Mouse (Mus musculus): Measurements from ENCODE around the gene Lsm3.
A peak's percentile ranks its signal among the peaks of the same experiment; 100 is the strongest.

The Lsm3 gene

DNA sequence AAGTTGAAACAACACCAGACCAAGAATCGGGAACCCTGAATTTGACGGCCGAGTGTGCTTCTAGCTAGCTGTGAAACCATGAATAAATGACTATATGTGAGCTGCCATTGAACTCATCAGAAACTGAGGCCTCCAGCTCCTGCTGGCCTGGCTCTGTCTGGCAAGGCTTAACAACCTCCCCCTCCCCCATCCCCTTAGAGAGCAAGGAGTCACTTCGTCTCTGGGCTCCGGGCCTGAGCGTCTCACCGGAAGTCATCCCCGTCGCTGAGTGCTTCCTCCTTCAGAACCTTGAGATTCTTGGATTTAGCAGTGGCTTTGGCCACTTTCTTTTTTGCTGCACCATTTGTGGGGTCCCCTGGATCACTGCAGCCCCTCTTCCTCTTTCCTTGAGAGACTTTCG, 5.5 kb upstream of the Lsm3 start:
- DNase-seq (ENCODE audit: low read depth, low spot score) = no peak

DNA sequence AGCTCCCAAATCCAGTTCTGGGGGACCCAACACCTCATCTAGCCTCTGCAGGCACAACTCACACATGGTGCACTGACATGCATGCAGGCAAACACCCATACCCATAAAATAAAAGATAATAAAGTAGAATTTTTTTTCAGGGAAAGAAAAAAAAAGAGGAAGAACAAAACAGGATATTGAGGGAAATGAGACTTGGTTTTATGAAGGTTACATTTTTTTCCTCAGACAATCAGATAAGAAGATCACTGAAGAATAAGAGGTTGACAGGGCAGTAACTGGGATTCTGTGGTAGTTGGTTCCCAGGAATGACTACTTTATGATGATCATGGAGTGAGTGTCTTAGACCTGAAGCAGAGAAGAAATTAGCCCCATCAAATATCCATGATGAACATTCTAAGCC, 1.6 kb upstream of the Lsm3 start:
- DNase-seq (ENCODE audit: low read depth, low spot score) = no peak

DNA sequence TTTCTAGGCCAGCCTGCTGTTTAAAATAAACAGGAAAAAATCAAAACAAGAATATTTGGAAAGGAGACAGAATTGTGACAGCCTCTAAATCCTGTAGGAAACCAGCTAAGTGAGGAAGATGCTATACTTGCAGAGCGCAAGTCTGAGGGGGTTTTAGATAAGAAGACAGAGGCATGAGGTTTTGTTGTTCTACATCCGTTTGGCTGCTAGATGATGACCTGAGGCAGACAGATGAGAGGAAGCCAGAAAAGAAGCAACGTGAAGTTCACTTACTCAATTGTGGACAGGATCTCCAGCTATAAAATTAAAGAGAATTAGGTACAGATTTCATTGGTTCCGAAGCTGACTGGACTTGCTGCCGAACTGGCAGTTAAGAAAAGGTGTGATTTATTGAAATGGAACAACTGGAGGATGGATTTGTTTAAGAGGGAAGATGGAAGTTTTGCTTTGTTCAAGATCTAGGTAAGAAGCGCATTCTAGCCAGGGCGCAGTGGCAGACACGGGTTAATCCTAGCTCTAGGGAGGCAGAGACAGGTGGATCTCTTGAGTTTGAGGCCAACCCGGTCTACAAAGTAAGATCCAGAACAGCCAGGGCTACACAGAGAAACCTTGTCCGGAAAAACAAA, 878 bp upstream of the Lsm3 start:
- no peak for DNase-seq (ENCODE audit: low read depth, low spot score)

DNA sequence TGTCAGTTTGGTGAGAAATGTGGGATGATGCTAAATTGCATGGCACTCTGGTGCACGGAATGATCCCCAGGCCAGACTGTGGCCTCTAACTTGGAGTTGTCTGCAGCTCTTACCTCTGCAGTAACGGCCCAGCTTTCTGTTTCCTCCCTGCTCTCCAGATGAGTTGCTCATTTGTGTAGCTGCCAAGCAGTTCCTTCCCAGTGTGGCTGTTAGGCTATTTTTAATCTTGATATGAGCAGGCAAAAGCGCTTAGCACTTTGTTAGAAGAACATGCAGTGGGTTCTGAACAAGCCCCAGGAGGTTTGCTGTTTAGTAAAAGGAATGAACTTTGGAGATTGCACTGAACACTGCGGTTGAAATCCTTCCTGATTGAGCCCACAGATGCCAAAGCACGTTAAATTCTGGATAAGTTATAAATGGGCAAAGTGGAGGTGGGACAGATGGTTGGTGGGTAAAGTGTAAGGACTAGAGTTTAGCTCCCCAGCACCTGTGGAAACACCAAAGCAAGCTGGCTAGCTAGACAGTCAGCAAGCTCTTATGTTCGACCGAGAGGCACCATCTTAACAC, 2.8 kb downstream of the Lsm3 start:
- no peak for DNase-seq (ENCODE audit: low read depth, low spot score)

DNA sequence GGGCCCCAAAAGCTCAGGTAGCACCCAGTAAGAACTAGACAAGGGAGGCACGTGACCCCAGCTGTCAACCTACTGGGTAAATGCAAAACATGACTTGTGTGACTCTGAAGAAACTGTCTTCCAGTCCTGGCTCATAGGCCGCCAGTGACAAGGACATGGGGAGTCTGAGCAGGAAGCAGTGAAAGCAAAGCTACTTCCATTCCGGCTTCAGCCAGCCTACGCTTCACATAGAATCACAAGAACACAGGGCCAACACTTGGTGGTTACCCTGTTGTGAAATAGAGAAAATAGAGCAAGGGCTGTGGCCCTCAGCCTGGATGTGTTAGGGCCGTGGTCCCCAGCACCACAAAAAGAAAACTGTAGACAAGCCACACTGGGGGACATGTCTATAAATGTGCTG, 7.1 kb downstream of the Lsm3 start:
- no peak for DNase-seq (ENCODE audit: low read depth, low spot score)

DNA sequence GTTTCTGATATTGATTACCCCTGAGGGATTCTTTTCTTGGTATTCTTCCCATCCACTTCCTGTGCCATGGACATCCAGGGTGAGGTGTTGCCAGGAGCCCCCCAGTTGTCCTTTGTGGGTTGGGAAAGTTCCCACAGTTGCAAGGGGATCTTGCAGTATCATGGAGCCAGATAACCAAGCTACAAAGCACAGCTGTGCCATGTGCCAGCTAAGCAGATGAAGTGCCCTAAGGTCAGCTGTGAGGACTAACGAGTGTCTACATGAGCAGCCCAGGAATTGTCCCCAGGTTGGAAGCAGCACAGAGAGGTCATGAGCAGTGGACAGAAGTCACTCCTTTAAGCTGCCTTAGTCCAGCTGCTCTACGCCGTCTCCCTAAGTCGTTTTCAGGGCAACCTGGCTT, 9.8 kb downstream of the Lsm3 start:
- DNase-seq (ENCODE audit: low read depth, low spot score) = no peak

DNA sequence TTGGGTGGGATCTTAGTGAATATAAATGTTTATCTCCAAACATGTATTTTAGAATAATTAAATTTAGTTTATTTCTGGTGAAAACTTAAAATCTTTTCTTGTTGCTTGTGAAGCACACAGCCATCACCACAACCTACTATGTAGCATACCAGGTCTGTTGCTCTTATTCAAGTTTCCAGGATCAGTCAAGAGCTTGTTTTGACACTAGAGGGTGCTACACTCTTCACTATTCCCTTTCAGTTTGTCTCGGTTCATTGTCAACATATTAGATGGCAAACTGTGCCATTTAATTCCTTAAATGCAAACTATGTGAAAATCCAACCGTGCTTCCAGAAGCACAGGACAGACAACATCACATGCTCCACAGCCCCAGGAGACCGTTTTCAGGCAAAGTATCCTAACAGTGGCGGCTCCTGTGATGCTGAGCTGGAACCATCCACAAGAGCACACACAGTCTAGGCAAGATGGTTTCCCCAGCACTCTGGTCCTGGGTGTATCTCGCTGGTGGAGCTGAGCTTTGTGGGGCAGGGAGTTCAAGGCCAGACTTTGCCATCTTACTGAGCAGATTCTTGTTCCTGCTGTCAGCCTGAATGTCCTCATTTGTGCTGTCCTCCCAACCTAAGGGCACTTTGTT, 11.6 kb downstream of the Lsm3 start:
- peak; percentile 54 for DNase-seq (ENCODE audit: low read depth, low spot score)

DNA sequence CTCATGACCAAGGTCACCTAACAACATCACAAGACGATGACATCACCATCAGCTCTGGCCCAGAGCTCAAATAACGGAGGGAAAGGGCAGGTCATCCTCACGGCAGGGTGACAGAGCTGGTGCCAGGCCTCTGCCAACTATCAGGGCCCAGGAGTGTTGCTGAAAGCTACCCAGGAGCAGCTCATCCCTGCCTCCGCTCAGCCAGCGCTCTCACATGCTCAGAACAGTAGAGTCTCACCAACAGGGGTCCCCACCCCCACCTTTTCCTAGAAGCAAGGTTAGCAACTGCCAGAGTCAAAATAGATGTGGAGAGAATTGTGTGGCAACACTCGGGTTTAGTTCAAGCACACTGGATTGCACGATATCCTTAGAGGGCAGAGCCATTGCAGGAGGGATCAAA, 12.5 kb downstream of the Lsm3 start:
- no peak for DNase-seq (ENCODE audit: low read depth, low spot score)

DNA sequence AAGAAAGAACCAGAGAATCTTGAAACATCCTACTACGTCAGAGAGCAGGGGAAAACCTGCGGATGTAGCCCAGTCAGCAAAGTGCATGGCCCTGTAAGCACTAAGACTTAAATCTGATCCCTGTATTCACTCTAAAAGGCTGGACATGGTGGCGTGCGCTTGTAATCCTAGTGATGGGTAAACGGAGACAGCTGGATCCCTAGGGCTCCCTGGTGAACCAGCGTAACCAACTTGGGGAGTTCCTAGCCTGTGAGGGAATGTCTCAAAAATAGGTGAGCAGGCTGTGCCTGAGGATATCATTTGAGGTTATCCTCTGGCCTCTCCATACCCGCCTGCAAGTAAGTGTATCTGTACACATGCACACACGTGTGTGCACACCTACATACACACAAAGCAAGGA, 14.9 kb downstream of the Lsm3 start:
- no peak for DNase-seq (ENCODE audit: low read depth, low spot score)

DNA sequence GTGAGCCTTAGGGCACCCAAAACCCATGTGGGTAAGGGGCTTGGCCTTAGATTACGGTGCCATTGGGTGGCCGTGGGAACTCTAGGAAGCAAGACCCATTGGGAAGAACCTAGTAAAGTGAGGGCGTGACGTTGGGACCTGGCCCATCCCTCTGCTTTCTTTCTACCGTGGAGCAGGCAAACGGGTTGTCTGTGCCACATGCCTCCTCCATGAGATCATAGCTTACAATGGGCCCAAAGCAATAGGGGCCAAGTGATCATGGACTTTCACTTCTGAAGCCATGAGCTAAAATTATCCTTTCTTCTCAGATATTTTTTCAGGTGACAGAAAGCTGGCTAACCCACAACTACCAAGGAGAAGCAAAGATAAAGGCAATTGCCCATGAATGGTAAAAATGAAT, 15.5 kb downstream of the Lsm3 start:
- DNase-seq (ENCODE audit: low read depth, low spot score) = no peak

DNA sequence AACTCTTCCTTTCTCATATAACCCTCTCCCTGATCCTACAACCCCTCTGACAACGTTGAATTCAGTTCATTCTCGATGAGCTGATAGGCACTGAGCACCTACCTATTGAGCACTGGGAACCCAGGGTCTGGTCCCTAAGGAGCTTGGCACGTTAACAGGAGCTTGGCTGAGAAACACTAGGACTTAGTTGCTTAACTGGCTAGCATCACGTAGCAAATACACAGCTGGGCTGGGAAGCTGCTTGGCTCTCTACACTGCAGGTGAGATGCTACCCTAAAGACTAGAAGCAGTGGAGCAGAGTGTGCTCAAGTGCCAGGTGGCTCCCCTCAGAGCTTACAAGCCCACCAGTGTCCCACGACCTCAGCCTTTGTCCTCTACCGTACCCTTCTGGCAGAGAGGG, 16.9 kb downstream of the Lsm3 start:
- no peak for DNase-seq (ENCODE audit: low read depth, low spot score)

DNA sequence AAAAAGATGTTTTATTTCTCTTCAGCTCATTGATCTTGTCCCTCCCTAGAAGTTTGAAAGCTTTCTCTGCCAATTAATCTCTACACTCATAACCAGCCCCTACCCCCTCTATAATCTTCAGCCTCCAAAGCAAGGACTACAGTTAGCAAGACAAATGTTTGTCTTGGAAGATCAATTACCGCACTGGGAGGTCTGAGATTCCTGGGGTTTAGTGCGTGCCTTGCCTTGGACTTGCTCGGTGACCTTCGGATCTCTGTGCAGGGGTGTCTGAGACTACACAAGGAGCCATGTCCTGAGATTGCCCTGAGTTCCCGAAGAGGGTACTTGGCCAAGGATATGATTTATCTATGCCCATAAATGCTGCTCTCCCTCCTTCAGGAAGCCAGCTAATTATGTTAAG, 17.6 kb downstream of the Lsm3 start:
- no peak for DNase-seq (ENCODE audit: low read depth, low spot score)

DNA sequence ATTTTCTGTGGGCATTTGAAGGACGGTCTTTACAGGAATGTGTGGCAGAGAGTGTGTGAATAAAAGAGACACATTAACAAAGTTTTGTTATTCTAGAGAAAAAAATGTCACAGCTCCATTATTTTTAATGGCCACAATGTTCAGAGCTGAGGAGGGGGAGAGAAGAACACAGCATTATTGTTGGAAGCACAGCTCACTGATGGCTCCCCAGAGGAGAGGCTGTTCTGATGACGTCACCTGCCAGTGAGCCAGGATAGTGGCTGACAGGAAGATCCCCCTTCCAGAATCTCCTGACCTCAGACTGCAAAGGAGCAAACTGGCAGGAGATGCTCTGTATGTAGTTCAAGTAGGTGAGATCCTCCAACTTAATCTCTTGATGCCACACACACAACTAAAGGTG, 18.0 kb downstream of the Lsm3 start:
- DNase-seq (ENCODE audit: low read depth, low spot score) = no peak

DNA sequence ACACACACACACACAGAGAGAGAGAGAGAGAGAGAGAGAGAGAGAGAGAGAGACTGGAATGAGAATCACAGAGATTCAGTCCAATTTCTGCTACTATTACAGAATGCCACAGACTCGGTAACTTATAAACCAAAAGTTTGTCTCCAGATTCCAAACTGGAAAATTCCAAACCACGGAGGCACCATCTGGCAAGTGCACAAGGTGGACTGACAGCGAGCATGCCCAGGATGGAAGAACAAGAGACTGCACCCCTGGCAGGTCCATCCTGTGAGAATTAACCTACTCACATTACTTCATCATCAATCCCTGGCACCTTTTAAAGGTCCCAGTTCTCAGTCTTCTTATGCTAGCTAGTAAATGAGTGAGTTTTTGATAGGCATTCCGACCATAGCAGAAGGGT, 18.5 kb downstream of the Lsm3 start:
- no peak for DNase-seq (ENCODE audit: low read depth, low spot score)

DNA sequence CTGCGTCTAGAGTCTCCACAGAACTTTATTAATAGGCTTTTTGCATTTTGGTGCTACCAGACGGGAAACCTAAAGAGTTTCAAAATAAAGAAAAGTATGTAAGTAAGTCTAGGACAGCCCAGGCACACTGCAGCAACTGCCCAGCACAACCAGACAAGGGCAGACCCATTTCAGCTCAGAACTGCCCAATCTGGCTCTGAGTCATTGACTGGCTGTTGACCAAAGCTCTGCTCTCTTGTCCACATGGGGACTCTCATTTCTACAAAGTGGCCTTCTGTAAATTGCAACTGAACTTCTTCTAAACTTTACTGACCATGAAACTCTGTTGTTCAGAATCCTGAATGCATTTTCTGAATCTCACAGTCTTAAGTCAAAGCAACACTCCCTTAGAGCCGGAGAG, 19.5 kb downstream of the Lsm3 start:
- no peak for DNase-seq (ENCODE audit: low read depth, low spot score)

DNA sequence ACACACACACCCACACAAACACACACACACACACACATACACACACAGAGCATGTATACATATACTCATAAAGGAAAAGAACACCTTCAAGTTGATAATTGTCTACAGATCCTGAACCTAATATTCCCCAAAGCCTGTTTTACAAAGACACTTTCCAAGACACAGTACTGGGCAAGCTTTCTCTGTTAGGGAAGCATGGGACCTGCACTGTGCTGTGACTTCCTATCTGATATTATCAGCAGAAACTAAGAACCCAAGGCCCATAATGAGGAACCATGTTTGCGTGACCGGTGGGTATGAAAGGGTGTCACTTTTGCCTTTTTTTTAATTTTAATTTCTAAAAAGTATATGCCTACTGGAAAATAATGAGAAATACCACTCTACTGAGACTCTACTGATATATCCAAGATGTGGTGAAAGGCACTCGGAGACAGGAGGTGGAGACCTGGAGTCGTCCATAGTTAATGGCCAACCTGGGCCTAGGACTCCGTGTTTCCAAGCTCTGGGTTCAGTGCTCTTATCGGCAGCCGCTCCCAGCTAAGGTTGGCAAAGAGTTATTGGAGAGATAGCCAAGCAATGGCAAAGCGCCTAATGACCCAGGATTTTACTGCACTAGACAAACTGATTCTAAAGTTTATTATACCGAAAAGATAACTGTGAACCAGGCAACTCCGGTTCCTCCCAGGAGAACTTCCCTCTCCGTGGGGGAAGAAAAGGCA, 20.5 kb downstream of the Lsm3 start:
- no peak for DNase-seq (ENCODE audit: low read depth, low spot score)

DNA sequence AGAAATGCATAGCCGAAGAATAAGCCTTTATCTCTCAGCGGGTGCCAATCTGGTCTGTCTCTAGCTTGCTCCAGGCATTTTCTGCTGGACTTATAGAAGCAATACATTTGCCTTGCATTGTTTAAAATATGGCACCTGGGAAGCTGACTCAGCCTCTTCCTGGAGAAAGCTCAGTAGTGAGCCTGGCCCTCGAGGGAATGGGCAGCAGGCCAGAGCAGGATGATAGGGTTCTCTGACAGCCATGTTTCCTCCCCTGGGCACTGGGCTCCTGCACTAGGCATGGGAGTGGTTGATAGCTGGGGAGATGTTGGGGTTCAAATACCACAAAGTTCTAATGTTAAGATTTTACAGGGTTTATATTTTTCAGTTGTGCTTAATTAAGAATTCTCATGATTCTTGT, 25.5 kb downstream of the Lsm3 start:
- DNase-seq (ENCODE audit: low read depth, low spot score) = no peak

DNA sequence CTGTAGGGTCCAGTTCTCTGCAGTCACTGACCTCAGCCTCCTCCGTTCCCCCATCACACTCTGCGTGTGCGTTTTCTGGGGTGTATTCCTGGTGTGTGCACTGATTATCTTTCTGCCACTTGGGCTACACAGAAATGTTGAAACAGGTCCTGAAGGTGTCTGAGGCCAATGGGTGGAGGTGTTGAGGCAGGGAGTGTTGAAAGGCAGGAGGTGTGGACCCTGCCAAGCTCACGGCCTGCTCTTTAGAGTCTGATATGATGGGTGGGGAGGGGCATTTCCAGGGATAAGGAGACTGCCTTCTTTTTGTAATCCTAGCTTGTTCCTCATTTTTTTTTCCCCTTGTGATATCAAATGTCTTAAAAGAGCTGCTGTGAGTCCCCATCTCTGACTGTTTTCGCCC, 27.3 kb downstream of the Lsm3 start:
- no peak for DNase-seq (ENCODE audit: low read depth, low spot score)

DNA sequence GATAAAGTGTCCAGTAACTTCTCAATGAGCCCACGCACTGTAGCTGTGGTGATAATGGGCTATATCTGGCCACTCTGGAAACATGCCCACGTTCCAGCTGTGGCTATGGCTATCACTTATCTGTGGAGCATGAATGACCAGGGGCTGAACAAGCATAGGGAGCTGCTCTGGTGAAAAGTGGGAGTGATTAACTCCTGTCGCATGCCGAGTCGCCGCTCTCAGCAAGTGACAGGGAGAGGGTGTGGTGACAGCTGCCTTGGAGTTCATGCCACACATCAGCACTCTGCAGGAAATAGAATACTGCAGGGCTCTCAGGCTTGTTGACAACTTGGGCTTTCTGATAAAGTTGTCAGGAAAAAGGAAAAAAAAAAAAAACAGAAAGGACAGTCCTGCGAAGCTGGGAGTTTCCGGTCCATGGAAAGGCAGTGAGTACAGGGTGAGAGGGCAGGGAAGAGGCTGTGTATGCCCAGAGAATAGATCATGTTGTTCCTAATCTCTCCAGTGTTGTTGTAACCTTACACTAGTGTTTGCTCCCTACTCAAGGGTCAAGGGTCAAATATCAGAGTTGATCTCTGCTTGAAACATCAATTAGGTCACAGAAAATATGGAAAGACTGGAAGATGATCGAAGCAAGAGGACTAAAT, 30.6 kb downstream of the Lsm3 start:
- DNase-seq (ENCODE audit: low read depth, low spot score) = no peak

DNA sequence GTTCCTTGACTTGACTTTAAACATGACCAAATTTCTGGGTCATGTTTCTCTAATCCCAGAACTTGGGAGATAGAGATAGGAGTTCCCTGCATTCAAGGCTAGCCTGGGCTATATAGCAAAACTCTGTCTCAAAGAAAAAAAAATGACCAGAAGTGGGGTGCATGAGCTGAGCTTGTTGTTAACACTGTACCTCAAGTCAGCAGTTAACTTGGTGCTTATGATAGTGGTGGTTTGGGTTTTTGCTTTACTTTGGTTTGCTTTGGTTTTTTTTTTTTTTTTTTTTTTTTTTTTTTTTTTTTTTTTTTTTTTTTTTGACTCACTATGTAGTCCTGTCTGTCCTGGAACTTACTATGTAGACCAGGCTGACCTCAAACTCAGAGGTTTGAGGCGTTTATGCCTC, 31.6 kb downstream of the Lsm3 start:
- DNase-seq (ENCODE audit: low read depth, low spot score) = no peak

DNA sequence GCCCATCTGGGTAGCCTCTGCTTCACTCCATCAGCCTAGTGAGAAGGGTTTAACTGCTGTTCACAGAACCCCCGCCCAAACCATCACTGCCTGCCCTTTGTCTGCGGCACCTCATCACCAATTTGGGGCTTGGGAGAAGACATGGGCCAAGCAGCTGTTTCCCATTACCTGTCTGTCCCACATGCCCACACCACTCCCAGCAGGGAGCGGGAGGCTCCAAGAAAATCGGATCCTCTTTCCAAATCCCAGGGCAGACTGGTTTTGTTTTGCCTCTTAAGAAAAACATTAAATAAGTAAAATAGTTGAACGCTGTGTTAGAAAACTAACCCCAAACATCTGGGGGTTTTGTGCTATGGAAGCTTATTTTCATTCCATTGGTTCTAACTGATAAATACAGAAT, 33.9 kb downstream of the Lsm3 start:
- DNase-seq (ENCODE audit: low read depth, low spot score) = no peak

DNA sequence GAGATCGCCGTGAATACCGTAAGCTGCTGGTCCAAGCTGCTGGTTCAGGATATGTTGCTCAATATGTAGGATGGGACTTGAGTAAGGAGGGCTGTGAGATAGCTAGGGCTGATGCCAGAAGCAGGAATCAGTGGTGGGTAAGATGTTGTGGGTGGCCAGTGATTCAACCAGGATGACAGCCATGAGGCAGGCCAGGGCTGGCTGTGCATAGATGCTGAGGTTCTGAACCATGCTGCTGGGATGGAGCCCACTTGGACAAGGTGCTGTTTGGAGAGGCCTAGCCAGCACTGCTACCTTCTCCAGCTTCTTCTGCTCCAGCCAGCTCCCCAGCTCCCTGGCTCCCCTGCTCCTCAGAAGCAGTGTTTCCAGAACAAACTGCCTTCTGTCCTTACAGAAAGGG, 35.9 kb downstream of the Lsm3 start:
- DNase-seq (ENCODE audit: low read depth, low spot score) = no peak

DNA sequence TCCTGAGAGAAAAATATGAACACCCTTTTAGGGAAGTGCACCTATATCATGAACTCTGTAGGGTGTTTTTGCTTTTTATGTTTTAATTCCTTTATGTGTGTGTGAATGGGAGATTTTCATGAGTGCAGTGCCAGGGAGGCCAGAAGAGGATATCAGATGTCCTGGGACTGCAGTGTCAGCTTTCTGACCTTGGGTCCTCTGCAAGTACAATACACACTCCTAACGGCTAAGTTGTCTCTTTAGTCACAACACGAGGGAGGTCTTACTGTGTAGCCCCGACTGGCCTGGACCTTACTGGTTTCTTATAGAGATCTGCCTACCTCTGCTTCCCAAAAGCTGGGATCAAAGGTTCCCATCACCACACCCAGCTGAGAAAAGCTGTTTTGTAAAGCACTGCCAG, 37.0 kb downstream of the Lsm3 start:
- DNase-seq (ENCODE audit: low read depth, low spot score) = no peak

All from brain, embryonic 18.5 days (tissue).